Mouse (Mus musculus) CD4-positive, CD25-positive, alpha-beta regulatory T cell, adult 9 weeks (primary cell): Measurements from ENCODE around the gene Ube2r2. TPM values are rescaled to one million over a fixed set of nuclear protein-coding genes. Genes with fewer than 3 reads are reported as not detected.

Source experiments
- polyA plus RNA-seq: library from polyadenylated mRNA; unstranded; fragments of 100-300 nt; shearing (Covaris generic); gene quantifications from one replicate; pipeline ENCODE4 v1.2.1, GENCODE M21; 2017

The Ube2r2 gene
- 19.8 TPM for polyA plus RNA-seq

DNA sequence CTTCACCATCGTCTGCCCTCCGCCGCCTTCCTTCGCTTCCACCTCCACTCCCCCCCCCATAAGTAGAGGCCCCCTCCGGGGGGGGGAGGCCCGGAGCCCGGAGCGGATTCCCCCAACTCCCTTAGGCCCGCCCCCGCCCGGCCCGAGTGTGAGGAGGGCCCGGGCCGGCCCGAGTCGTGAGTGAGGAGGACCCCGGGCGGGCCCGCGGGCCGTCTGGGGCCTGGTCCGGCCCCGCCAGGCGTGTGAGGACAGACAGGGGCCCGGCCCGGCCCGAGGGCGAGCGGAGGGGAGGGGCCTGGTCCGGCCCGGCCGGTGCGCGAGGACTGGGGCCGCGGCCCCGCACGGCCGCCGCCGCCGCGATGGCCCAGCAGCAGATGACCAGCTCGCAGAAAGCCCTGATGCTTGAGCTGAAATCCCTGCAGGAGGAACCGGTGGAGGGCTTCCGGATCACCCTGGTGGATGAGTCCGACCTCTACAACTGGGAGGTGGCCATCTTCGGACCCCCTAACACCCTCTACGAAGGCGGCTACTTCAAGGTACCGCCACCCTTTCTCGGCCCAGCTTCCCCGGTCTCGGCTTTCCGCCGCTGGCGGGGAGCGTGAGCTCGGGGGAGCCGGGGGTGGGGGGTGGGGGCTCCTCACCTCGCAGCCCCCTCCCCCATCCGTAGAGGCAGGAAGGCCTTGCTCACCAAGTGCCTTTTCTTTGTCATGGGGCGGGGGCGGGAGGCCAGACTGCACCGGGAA lies at the start of gene Ube2r2:
Gene Ube2r2, plus strand, starts transcription at position 33 of the 743 bp plus-strand sequence.

DNA sequence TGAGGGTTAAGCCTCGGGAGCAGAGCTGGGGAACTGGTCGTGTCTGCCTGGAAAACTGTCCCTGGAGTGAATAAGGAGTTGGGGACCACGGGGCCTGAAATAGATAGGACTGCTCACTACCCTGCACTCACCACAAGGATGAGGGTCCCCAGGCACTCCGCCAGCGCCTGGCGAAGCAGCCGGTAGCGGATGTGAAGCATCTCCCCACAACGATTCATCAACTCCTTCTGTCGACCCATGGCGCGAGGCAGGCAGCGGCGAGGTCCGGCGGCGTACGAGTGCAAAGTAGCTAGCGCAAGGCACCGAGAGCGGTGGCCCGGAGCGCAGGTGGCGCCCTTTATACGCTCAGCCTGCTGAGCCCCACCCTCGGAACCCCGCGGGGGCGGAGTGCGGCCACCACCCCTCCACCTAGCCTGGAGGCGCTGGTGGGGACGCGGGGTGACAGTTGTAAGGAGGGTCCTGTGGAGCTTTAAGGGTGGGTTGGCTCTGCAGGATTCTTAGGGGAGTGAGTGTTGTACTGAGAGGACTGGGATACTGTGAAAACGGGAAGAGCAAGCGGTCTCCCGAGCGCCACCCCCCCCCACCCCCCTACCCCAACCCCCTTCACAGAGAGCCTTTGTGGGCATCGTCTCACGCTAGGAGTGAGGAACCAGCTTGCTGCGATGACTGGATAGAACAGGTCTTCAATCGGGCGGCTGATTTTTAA lies 37.5 kb upstream of the Ube2r2 start, which contains the start of gene Aqp3:
Gene Aqp3, minus strand, starts transcription at position 313 of the 706 bp plus-strand sequence.

DNA sequence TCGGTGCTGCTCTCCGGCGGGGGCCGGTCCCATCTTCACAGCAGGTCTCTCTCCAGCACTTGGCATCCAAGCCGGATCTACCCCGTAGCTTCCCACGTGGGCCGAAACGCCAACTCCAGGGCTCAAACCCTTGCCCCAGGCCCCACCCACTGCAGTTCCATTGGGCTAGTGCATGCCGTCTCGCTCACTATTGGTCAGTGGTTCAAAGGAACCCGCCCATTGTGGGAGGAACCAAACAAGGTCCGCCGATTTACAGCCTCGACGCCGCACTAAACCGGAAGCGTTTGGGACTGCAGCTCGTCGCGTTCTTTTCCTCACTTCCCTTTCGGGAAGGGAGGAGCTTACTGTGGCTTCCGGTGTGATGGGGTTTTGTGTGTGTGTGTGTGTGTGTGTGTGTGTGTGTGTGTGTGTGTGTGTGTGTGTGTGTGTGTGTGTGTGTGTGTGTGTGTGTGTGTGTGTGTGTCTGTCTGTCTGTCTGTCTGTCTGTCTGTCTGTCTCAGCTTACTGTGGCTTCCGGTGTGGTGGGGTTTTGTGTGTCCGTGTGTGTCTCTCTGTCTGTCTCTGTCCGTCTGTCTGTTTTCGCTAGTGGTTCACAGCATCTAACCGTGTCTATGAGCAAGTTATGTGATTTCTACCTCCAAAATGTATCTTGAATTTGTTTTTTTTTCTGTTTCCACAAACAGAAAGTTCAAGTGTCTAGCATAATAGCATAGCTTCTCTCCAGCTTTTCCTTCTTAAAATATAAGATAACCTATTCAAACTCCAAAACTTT lies 11.2 kb upstream of the Ube2r2 start, which contains the start of gene Nol6:
Gene Nol6, minus strand, starts transcription at position 276 of the 772 bp plus-strand sequence.

Other genes with a start within 250 kb of the Ube2r2 start
- gene Spink4, start 215.7 kb upstream of the Ube2r2 start, polyA plus RNA-seq = not detected
- 11.8 TPM for gene Bag1, start 187.4 kb upstream of the Ube2r2 start, polyA plus RNA-seq
- gene Chmp5, start 187.3 kb upstream of the Ube2r2 start, polyA plus RNA-seq = 91.5 TPM
- gene Nfx1, start 164.8 kb upstream of the Ube2r2 start, polyA plus RNA-seq = 135 TPM
- not detected for gene Aqp7, start 87.6 kb upstream of the Ube2r2 start, polyA plus RNA-seq
- 18.1 TPM for gene Aqp3, start 37.6 kb upstream of the Ube2r2 start, polyA plus RNA-seq
- 65.1 TPM for gene Nol6, start 11.3 kb upstream of the Ube2r2 start, polyA plus RNA-seq
- gene Ubap2, start 139.4 kb downstream of the Ube2r2 start, polyA plus RNA-seq = 43.9 TPM
- gene Dcaf12, start 179.1 kb downstream of the Ube2r2 start, polyA plus RNA-seq = 39.9 TPM
- gene Ubap1, start 213.3 kb downstream of the Ube2r2 start, polyA plus RNA-seq = 95.5 TPM